9 mouse cellular contexts compared by ENCODE assay signal in genomic region chr12:54859531-54859930, GRCm38 (mm10). TPM values are rescaled to one million over a fixed set of nuclear protein-coding genes. Genes with fewer than 3 reads are reported as not detected.
DNase-seq lines count a peak whose midpoint lies in the region; ATAC-seq and TF ChIP-seq lines count a peak whose summit lies in the region.
"Had no signal": no experiment of that assay in that cellular context is flagged by ENCODE, and none has a peak within 500 bp of the region (broad histone marks: within the 10 kb centered on the region; RNA-seq: fewer than 3 reads in every experiment).

No protein-coding gene starts in this region.

- WGBS in forebrain, embryonic 13.5 days = 62% methylated on average over 6 of the region's 6 CpGs
- WGBS in forebrain, embryonic 11.5 days = 92% methylated on average over 6 of the region's 6 CpGs
- 39% methylated on average over 6 of the region's 6 CpGs for WGBS in neural tube, embryonic 15.5 days

- no peak for DNase-seq in forebrain, embryonic 11.5 days (ENCODE audit: low spot score)
- DNase-seq in left cerebral cortex, adult 2 months (ENCODE audit: extremely low spot score in 1 of 2, low spot score in 2 of 2) = no peak
- no peak for DNase-seq in left cerebral cortex, postnatal 10 days (ENCODE audit: extremely low spot score in 1 of 2, low spot score in 2 of 2)
- DNase-seq in cerebellum, postnatal 36 days = peak; percentile 35 to 63
- no peak for DNase-seq in lung, postnatal 36 days
- DNase-seq in urinary bladder, postnatal 10 days (ENCODE audit: low spot score) = no peak

- peaks cover 20% of the 10 kb centered on the region for H3K4me1 ChIP-seq in forebrain, embryonic 13.5 days
- H3K4me1 ChIP-seq in forebrain, embryonic 11.5 days (replicated peaks; ENCODE audit: control insufficient read depth, insufficient read depth, low read length) = no peaks in the 10 kb centered on the region; the same call in 1 of the 2 replicates
- peaks cover 21% of the 10 kb centered on the region for H3K4me1 ChIP-seq in neural tube, embryonic 15.5 days

- intact Hi-C loops in left cerebral cortex, adult 2 months (cut with DNase I) = no loop called here
- intact Hi-C loops in left cerebral cortex, postnatal 10 days (cut with DNase I) = no loop called here

- H3K4me3 ChIP-seq in forebrain, embryonic 13.5 days = 0 out of 2 replicates have a peak overlapping the region, but pooled peaks have one; percentile 14
- no peak overlapping the region for H3K4me3 ChIP-seq in forebrain, embryonic 11.5 days (ENCODE audit: low read depth, low read length)
- peak overlapping the region; percentile 16; the same call in 1 of the 2 replicates for H3K4me3 ChIP-seq in left cerebral cortex, adult 2 months
- no peak overlapping the region for H3K4me3 ChIP-seq in neural tube, embryonic 15.5 days (replicated peaks)
- H3K4me3 ChIP-seq: kidney, embryonic 15.5 days had no signal

- ATAC-seq in forebrain, embryonic 13.5 days = no peak
- no peak for ATAC-seq in forebrain, embryonic 11.5 days (replicated peaks; ENCODE audit: low FRiP score)
- ATAC-seq in neural tube, embryonic 15.5 days (ENCODE audit: low FRiP score) = no peak

- H3K27ac ChIP-seq in forebrain, embryonic 13.5 days = no peak overlapping the region
- H3K27ac ChIP-seq in forebrain, embryonic 11.5 days (ENCODE audit: low read depth, low read length) = no peak overlapping the region
- no peak overlapping the region for H3K27ac ChIP-seq in left cerebral cortex, adult 2 months
- H3K27ac ChIP-seq in neural tube, embryonic 15.5 days (replicated peaks) = no peak overlapping the region
- H3K27ac ChIP-seq: kidney, embryonic 15.5 days had no signal

- peaks cover 34% of the 10 kb centered on the region for H3K36me3 ChIP-seq in forebrain, embryonic 13.5 days (ENCODE audit: poor library complexity, severe bottlenecking)
- H3K36me3 ChIP-seq in forebrain, embryonic 11.5 days (ENCODE audit: control insufficient read depth, insufficient read depth, low read length) = peaks cover 2% of the 10 kb centered on the region; the same call in 1 of the 2 replicates
- peaks cover 25% of the 10 kb centered on the region for H3K36me3 ChIP-seq in neural tube, embryonic 15.5 days

- H3K27me3 ChIP-seq in forebrain, embryonic 13.5 days = no peaks in the 10 kb centered on the region
- H3K27me3 ChIP-seq in forebrain, embryonic 11.5 days (ENCODE audit: control insufficient read depth, insufficient read depth, low read length) = no peaks in the 10 kb centered on the region
- no peaks in the 10 kb centered on the region for H3K27me3 ChIP-seq in neural tube, embryonic 15.5 days (replicated peaks)
- H3K27me3 ChIP-seq: kidney, embryonic 15.5 days had no signal

- H3K4me2 ChIP-seq in forebrain, embryonic 13.5 days = peak overlapping the region; percentile 42
- no peak overlapping the region for H3K4me2 ChIP-seq in forebrain, embryonic 11.5 days (ENCODE audit: low read depth, low read length, severe bottlenecking)
- H3K4me2 ChIP-seq in neural tube, embryonic 15.5 days = peak overlapping the region; percentile 29
- H3K4me2 ChIP-seq: kidney, embryonic 15.5 days had no signal

- no peaks in the 10 kb centered on the region for H3K9me3 ChIP-seq in forebrain, embryonic 13.5 days (replicated peaks)
- H3K9me3 ChIP-seq in forebrain, embryonic 11.5 days (ENCODE audit: control insufficient read depth, low read length) = no peaks in the 10 kb centered on the region
- H3K9me3 ChIP-seq in neural tube, embryonic 15.5 days (replicated peaks) = no peaks in the 10 kb centered on the region
- H3K9me3 ChIP-seq: kidney, embryonic 15.5 days had no signal

- H3K9ac ChIP-seq in forebrain, embryonic 13.5 days = no peak overlapping the region
- no peak overlapping the region for H3K9ac ChIP-seq in forebrain, embryonic 11.5 days (ENCODE audit: low read length)
- no peak overlapping the region for H3K9ac ChIP-seq in neural tube, embryonic 15.5 days (replicated peaks)
- H3K9ac ChIP-seq: kidney, embryonic 15.5 days had no signal

- no peak for TF ChIP-seq CTCF in left cerebral cortex, adult 2 months (IDR thresholded peaks at IDR 0.05)

RNA-seq across cellular contexts. Expression of gene Cfl2, which starts 3.1 kb away (rescaled TPM):
- 308 and 322 TPM in 2 replicates for polyA plus RNA-seq in forebrain, embryonic 13.5 days (2015; fragmentation: Nextera tagmentation; extraction: Ambion mirVana)
- 270 and 280 TPM in 2 replicates for polyA plus RNA-seq in forebrain, embryonic 11.5 days (2014; fragmentation: Nextera tagmentation; extraction: Ambion mirVana)
- 100 to 1,000 TPM; 102 to 115 TPM for total RNA-seq in left cerebral cortex, adult 2 months (2021)
- 100 to 1,000 TPM; 191 to 195 TPM for total RNA-seq in left cerebral cortex, postnatal 10 days (2021)
- 294 and 346 TPM in 2 replicates for polyA plus RNA-seq in neural tube, embryonic 15.5 days (2015; fragmentation: Nextera tagmentation; extraction: Ambion mirVana)

Comparison
In these comparisons a context has a peak if more than half of its experiments do, and no peak if none do; other contexts are left out.
1. H3K4me3 ChIP-seq: peak in forebrain, embryonic 13.5 days (single experiment) and left cerebral cortex, adult 2 months (single experiment); none in forebrain, embryonic 11.5 days (single experiment) and neural tube, embryonic 15.5 days (single experiment).
2. DNase-seq: peak in cerebellum, postnatal 36 days (2 of 2); none in forebrain, embryonic 11.5 days (single experiment), left cerebral cortex, adult 2 months (0 of 2), left cerebral cortex, postnatal 10 days (0 of 2), lung, postnatal 36 days (single experiment) and urinary bladder, postnatal 10 days (single experiment).